Mouse (Mus musculus) MEL (cell line): ENCODE data around the gene Adamts2.

Source experiments
- BHLHE40 ChIP-seq: IDR thresholded peaks from 2 replicates; pipeline ENCODE4 v1.6.1; 2012; ENCODE audit warnings: low read depth, mild to moderate bottlenecking, inconsistent platforms, low read length, improper control_type of control experiment, borderline replicate concordance
- CTCF ChIP-seq, 3 experiments: IDR thresholded peaks in 2 of 3; conservative IDR thresholded peaks in 1 of 3; 2 replicates each; pipeline ENCODE4 v1.5.1; 2011 to 2012; ENCODE audit warnings: low read length in 3 of 3, low read depth in 2 of 3, mild to moderate bottlenecking in 2 of 3, improper control_type of control experiment in 1 of 3, inconsistent platforms in 1 of 3, mixed read lengths in 1 of 3, moderate library complexity in 1 of 3; ENCODE audit not compliant: control insufficient read depth in 1 of 3, insufficient read depth in 1 of 3, poor library complexity in 1 of 3, severe bottlenecking in 1 of 3
- E2F4 ChIP-seq: IDR thresholded peaks from 2 replicates; pipeline ENCODE4 v1.6.1; 2011; ENCODE audit warnings: low read depth, low read length, improper control_type of control experiment, borderline replicate concordance
- EP300 ChIP-seq, 2 experiments: IDR thresholded peaks; 2 replicates each; pipeline ENCODE4 v1.6.1; 2011; ENCODE audit warnings: improper control_type of control experiment in 2 of 2, low read length in 2 of 2, low read depth in 1 of 2, mild to moderate bottlenecking in 1 of 2
- ETS1 ChIP-seq: IDR thresholded peaks from 2 replicates; pipeline ENCODE4 v1.6.1; 2012; ENCODE audit warnings: low read depth, mild to moderate bottlenecking, inconsistent platforms, low read length, improper control_type of control experiment, moderate library complexity
- GATA1 ChIP-seq: IDR thresholded peaks from 2 replicates; pipeline ENCODE4 v1.6.1; 2011; ENCODE audit warnings: low read depth, low read length, improper control_type of control experiment
- KAT2A ChIP-seq: conservative IDR thresholded peaks from 2 replicates; pipeline ENCODE4 v1.6.1; 2012; ENCODE audit warnings: low read depth, low read length, improper control_type of control experiment, inconsistent platforms
- POLR2A ChIP-seq, 2 experiments: IDR thresholded peaks; 2 replicates each; pipeline ENCODE4 v1.6.1; 2011 to 2012; ENCODE audit warnings: low read length in 2 of 2, mild to moderate bottlenecking in 2 of 2, control low read depth in 1 of 2, improper control_type of control experiment in 1 of 2, low read depth in 1 of 2, moderate library complexity in 1 of 2; ENCODE audit not compliant: control insufficient read depth in 1 of 2, insufficient read depth in 1 of 2, poor library complexity in 1 of 2
- POLR2AphosphoS5 ChIP-seq: IDR thresholded peaks from 2 replicates; pipeline ENCODE4 v1.6.1; 2012; ENCODE audit warnings: low read depth, borderline replicate concordance, mild to moderate bottlenecking, inconsistent platforms, low read length, moderate library complexity, mixed read lengths
- RAD21 ChIP-seq: IDR thresholded peaks from 2 replicates; pipeline ENCODE4 v1.6.1; 2011; ENCODE audit warnings: mild to moderate bottlenecking, low read depth, low read length, improper control_type of control experiment
- ZNF384 ChIP-seq: IDR thresholded peaks from 2 replicates; pipeline ENCODE4 v1.6.1; 2012; ENCODE audit warnings: low read depth, mild to moderate bottlenecking, inconsistent platforms, low read length, improper control_type of control experiment

DNA sequence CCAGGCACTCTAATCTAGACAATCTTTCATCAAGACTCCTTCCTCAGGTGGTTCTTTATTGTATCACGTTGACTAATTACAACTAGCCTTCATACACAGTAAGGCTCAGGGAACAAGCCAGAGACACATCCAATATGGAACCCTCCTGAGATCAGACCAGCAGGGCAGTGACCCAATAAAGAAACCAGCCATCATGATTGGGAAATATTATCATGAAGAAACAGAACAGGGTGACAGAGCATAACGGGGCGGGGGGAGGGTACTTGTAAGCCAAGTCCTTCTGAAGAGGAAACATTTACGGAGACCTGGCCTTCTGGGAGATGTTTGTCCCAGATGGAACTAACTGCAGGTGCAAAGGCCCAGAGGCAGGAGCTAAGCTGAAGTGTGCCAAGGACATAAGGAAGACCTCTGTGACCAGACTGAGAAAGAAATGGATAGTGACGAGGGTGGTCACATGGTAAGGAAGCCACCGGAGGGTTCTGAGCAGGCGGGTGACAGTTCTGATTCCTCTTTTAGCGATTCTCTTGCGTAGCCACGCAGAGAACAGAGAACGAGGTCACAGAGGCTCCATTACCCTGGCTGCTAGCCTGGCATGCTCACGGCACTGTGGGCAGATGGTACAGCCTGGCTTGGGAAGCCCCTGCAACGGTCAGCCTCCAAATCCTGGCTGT, 36.4 kb downstream of the Adamts2 start:
- TF ChIP-seq CTCF (IDR thresholded peaks at IDR 0.05 in 2 of 3, conservative IDR thresholded peaks at IDR 0.05 in 1 of 3; ENCODE audit: control insufficient read depth in 1 of 3, insufficient read depth in 1 of 3, low read depth in 2 of 3, low read length in 3 of 3, poor library complexity in 1 of 3, severe bottlenecking in 1 of 3) (no peak), KAT2A (no peak), EP300 (IDR thresholded peaks at IDR 0.05; ENCODE audit: low read depth in 1 of 2, low read length in 2 of 2) (no peak), POLR2A (IDR thresholded peaks at IDR 0.05; ENCODE audit: control insufficient read depth in 1 of 2, insufficient read depth in 1 of 2, low read depth in 1 of 2, low read length in 2 of 2, poor library complexity in 1 of 2) (no peak), GATA1 (no peak), RAD21 (no peak), ETS1 (no peak), E2F4 (no peak), ZNF384 (no peak), BHLHE40 (no peak), POLR2AphosphoS5 (no peak)
